18 mouse cellular contexts compared by ENCODE assay signal in the genomic region with DNA sequence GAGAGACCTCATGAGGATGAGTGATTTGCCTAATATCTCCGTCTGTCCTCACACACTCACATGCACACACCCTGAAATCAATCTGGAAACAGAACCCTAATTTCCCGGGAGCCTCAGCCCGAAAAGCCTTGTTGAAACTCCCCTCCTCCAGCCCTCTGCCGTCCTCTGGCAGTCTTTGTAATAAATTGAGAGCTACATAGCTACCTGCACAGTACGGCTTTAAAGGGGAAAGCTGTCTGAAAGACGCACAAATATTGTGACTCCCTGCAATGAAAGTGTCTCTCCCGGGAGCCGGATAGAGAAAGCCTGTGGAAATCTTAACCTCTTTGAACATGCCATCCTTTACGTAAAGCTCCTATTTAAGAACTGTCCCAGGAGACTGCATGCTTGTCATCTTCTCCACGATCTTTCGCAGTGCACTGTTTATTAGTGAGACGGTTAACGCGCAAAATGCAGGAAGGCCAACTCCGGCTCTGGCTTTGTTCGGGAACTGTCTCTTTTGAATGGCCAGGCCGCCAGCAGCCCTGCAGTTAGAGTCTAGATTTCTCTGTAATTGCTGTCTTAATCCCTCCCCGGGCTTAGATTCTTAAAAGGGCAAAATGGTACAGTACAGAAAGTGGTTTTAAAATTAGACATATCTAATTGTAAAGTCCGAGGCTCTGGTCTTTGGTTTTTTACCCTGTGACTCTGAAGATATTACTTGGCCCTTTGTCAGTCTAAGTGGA. TPM values are rescaled to one million over a fixed set of nuclear protein-coding genes. Genes with fewer than 3 reads are reported as not detected.
A peak's percentile ranks its signal among the peaks of the same experiment; 100 is the strongest.
DNase-seq lines count a peak whose midpoint lies in the region; ATAC-seq and TF ChIP-seq lines count a peak whose summit lies in the region.
"Had no signal": no experiment of that assay in that cellular context is flagged by ENCODE, and none has a peak within 500 bp of the region (broad histone marks: within the 10 kb centered on the region; RNA-seq: fewer than 3 reads in every experiment).

No protein-coding gene starts in this region.

- no peaks in the 10 kb centered on the region for H3K27me3 ChIP-seq in limb, embryonic 12.5 days
- H3K27me3 ChIP-seq in limb, embryonic 10.5 days (ENCODE audit: low read depth, poor library complexity, severe bottlenecking) = no peaks in the 10 kb centered on the region
- no peaks in the 10 kb centered on the region for H3K27me3 ChIP-seq in forebrain, embryonic 11.5 days (ENCODE audit: control insufficient read depth, insufficient read depth, low read length)
- H3K27me3 ChIP-seq in hindbrain, embryonic 13.5 days = no peaks in the 10 kb centered on the region
- no peaks in the 10 kb centered on the region for H3K27me3 ChIP-seq in midbrain, postnatal 0 days (ENCODE audit: insufficient read depth, low read length)
- H3K27me3 ChIP-seq: kidney, embryonic 15.5 days; limb, embryonic 13.5 days; liver, embryonic 15.5 days had no signal

- no peak overlapping the region for H3K4me2 ChIP-seq in limb, embryonic 12.5 days
- no peak overlapping the region for H3K4me2 ChIP-seq in forebrain, embryonic 11.5 days (ENCODE audit: low read depth, low read length, severe bottlenecking)
- no peak overlapping the region for H3K4me2 ChIP-seq in hindbrain, embryonic 13.5 days
- H3K4me2 ChIP-seq in midbrain, postnatal 0 days (ENCODE audit: low read depth, low read length, poor library complexity, severe bottlenecking) = peak overlapping the region; percentile 20; the same call in 1 of the 2 replicates
- H3K4me2 ChIP-seq: kidney, embryonic 15.5 days; limb, embryonic 13.5 days; liver, embryonic 15.5 days had no signal

- no peak overlapping the region for H3K9ac ChIP-seq in limb, embryonic 12.5 days (replicated peaks)
- H3K9ac ChIP-seq in forebrain, embryonic 11.5 days (ENCODE audit: low read length) = peak overlapping the region; percentile 20; the same call in 1 of the 2 replicates
- H3K9ac ChIP-seq in hindbrain, embryonic 13.5 days = peak overlapping the region; percentile 24; the same call in 1 of the 2 replicates
- no peak overlapping the region for H3K9ac ChIP-seq in midbrain, postnatal 0 days (replicated peaks; ENCODE audit: low read length, poor library complexity, severe bottlenecking)
- H3K9ac ChIP-seq: kidney, embryonic 15.5 days; limb, embryonic 13.5 days; liver, embryonic 15.5 days had no signal

- H3K36me3 ChIP-seq in limb, embryonic 12.5 days = no peaks in the 10 kb centered on the region
- H3K36me3 ChIP-seq in limb, embryonic 10.5 days = no peaks in the 10 kb centered on the region
- H3K36me3 ChIP-seq in forebrain, embryonic 11.5 days (ENCODE audit: control insufficient read depth, insufficient read depth, low read length) = no peaks in the 10 kb centered on the region
- H3K36me3 ChIP-seq in hindbrain, embryonic 13.5 days = no peaks in the 10 kb centered on the region
- H3K36me3 ChIP-seq in midbrain, postnatal 0 days (ENCODE audit: insufficient read depth, low read length) = no peaks in the 10 kb centered on the region
- H3K36me3 ChIP-seq: kidney, embryonic 15.5 days; limb, embryonic 13.5 days; liver, embryonic 15.5 days had no signal

- no peaks in the 10 kb centered on the region for H3K9me3 ChIP-seq in limb, embryonic 12.5 days
- H3K9me3 ChIP-seq in limb, embryonic 10.5 days (replicated peaks) = no peaks in the 10 kb centered on the region
- no peaks in the 10 kb centered on the region for H3K9me3 ChIP-seq in forebrain, embryonic 11.5 days (ENCODE audit: control insufficient read depth, low read length)
- no peaks in the 10 kb centered on the region for H3K9me3 ChIP-seq in hindbrain, embryonic 13.5 days
- no peaks in the 10 kb centered on the region for H3K9me3 ChIP-seq in midbrain, postnatal 0 days (ENCODE audit: low read length)
- H3K9me3 ChIP-seq: kidney, embryonic 15.5 days; limb, embryonic 13.5 days; liver, embryonic 15.5 days had no signal

- ATAC-seq in limb, embryonic 12.5 days (ENCODE audit: insufficient number of reproducible peaks, insufficient read depth, low FRiP score, low TSS enrichment, low read depth) = no peak
- no peak for ATAC-seq in forebrain, embryonic 11.5 days (replicated peaks; ENCODE audit: low FRiP score)
- ATAC-seq in hindbrain, embryonic 13.5 days (ENCODE audit: low FRiP score) = no peak
- no peak for ATAC-seq in midbrain, postnatal 0 days (ENCODE audit: low FRiP score)

- no peak for DNase-seq in limb, embryonic 10.5 days (ENCODE audit: low spot score)
- DNase-seq in forebrain, embryonic 11.5 days (ENCODE audit: low spot score) = no peak
- peak; percentile 24 for DNase-seq in midbrain, postnatal 0 days (ENCODE audit: low spot score)
- DNase-seq in kidney, adult 9 months = no peak
- no peak for DNase-seq in right cerebral cortex, adult 2 months (ENCODE audit: low spot score in 2 of 2)
- DNase-seq in frontal cortex, postnatal 14 days (ENCODE audit: low spot score in 2 of 2) = no peak
- DNase-seq: cerebellum, adult 11 months; cerebellum, postnatal 36 days; lung, postnatal 4 days; right cerebral cortex, postnatal 14 days had no signal

- 0 out of 2 replicates have a peak overlapping the region, but pooled peaks have one; percentile 23 for H3K27ac ChIP-seq in limb, embryonic 12.5 days
- no peak overlapping the region for H3K27ac ChIP-seq in limb, embryonic 10.5 days
- no peak overlapping the region for H3K27ac ChIP-seq in forebrain, embryonic 11.5 days (ENCODE audit: low read depth, low read length)
- H3K27ac ChIP-seq in hindbrain, embryonic 13.5 days = peak overlapping the region; percentile 67
- H3K27ac ChIP-seq in midbrain, postnatal 0 days (ENCODE audit: low read depth, low read length) = no peak overlapping the region
- H3K27ac ChIP-seq: kidney, embryonic 15.5 days; layer of hippocampus, adult 2 months; left cerebral cortex, adult 2 months; limb, embryonic 13.5 days; liver, embryonic 15.5 days had no signal

- peaks cover 21% of the 10 kb centered on the region for H3K4me1 ChIP-seq in limb, embryonic 12.5 days (replicated peaks)
- peaks cover 17% of the 10 kb centered on the region for H3K4me1 ChIP-seq in limb, embryonic 10.5 days
- peaks cover 3% of the 10 kb centered on the region; the same call in 1 of the 2 replicates for H3K4me1 ChIP-seq in forebrain, embryonic 11.5 days (replicated peaks; ENCODE audit: control insufficient read depth, insufficient read depth, low read length)
- peaks cover 15% of the 10 kb centered on the region for H3K4me1 ChIP-seq in hindbrain, embryonic 13.5 days (replicated peaks)
- H3K4me1 ChIP-seq in midbrain, postnatal 0 days (ENCODE audit: insufficient read depth, low read length) = 0 out of 2 replicates have a peak, but pooled peaks cover 3% of the 10 kb centered on the region
- H3K4me1 ChIP-seq: kidney, embryonic 15.5 days; liver, embryonic 15.5 days had no signal

- WGBS in limb, embryonic 12.5 days = 55% methylated on average over 19 of the region's 19 CpGs
- 82% methylated on average over 19 of the region's 19 CpGs for WGBS in limb, embryonic 10.5 days
- WGBS in forebrain, embryonic 11.5 days = 72% methylated on average over 19 of the region's 19 CpGs
- 45% methylated on average over 19 of the region's 19 CpGs for WGBS in hindbrain, embryonic 13.5 days
- WGBS in midbrain, postnatal 0 days = 23% methylated on average over 19 of the region's 19 CpGs

- TF ChIP-seq CTCF in midbrain, postnatal 0 days (IDR thresholded peaks at IDR 0.05) = no peak

- no peak overlapping the region for H3K4me3 ChIP-seq in limb, embryonic 12.5 days (replicated peaks)
- no peak overlapping the region for H3K4me3 ChIP-seq in limb, embryonic 10.5 days
- H3K4me3 ChIP-seq in forebrain, embryonic 11.5 days (ENCODE audit: low read depth, low read length) = no peak overlapping the region
- H3K4me3 ChIP-seq in hindbrain, embryonic 13.5 days = no peak overlapping the region
- no peak overlapping the region for H3K4me3 ChIP-seq in midbrain, postnatal 0 days (ENCODE audit: low read depth, low read length)
- H3K4me3 ChIP-seq: kidney, embryonic 15.5 days; layer of hippocampus, adult 2 months; left cerebral cortex, adult 2 months; limb, embryonic 13.5 days; liver, embryonic 15.5 days had no signal

RNA-seq across cellular contexts. Expression of a gene that starts 39.1 kb away (rescaled TPM):
- 4.7 and 5.4 TPM in 2 replicates for polyA plus RNA-seq in limb, embryonic 12.5 days (2016; fragmentation: Nextera tagmentation; extraction: Ambion mirVana)
- 1.8 and 2.4 TPM in 2 replicates for polyA plus RNA-seq in limb, embryonic 10.5 days (2016; fragmentation: Nextera tagmentation; extraction: Ambion mirVana)
- polyA plus RNA-seq in forebrain, embryonic 11.5 days (2014; fragmentation: Nextera tagmentation; extraction: Ambion mirVana) = 1.8 and 2.2 TPM in 2 replicates
- polyA plus RNA-seq in hindbrain, embryonic 13.5 days (2015; fragmentation: Nextera tagmentation; extraction: Ambion mirVana) = 1.2 and 1.6 TPM in 2 replicates
- total RNA-seq in midbrain, postnatal 0 days (2014; rRNA removed) = 0.71 and 1.2 TPM in 2 replicates
- polyA plus RNA-seq in midbrain, postnatal 0 days (2015; fragmentation: Nextera tagmentation; extraction: Ambion mirVana) = 0.59 and 0.72 TPM in 2 replicates
- total RNA-seq: layer of hippocampus, adult 2 months had no signal

RNA-seq across cellular contexts. Expression of a gene that starts 41.4 kb away (rescaled TPM):
- 0.33 and 0.46 TPM in 2 replicates for polyA plus RNA-seq in limb, embryonic 12.5 days (2016; fragmentation: Nextera tagmentation; extraction: Ambion mirVana)
- 0.18 and 0.19 TPM in 2 replicates for polyA plus RNA-seq in limb, embryonic 10.5 days (2016; fragmentation: Nextera tagmentation; extraction: Ambion mirVana)
- 0.12 and 0.20 TPM in 2 replicates for polyA plus RNA-seq in forebrain, embryonic 11.5 days (2014; fragmentation: Nextera tagmentation; extraction: Ambion mirVana)
- polyA plus RNA-seq in hindbrain, embryonic 13.5 days (2015; fragmentation: Nextera tagmentation; extraction: Ambion mirVana) = 0.14 TPM in 1 of 2 replicates, not detected in the other
- 0.14 TPM in 1 of 2 replicates, not detected in the other for total RNA-seq in midbrain, postnatal 0 days (2014; rRNA removed)
- 0.17 TPM in 1 of 2 replicates, not detected in the other for polyA plus RNA-seq in midbrain, postnatal 0 days (2015; fragmentation: Nextera tagmentation; extraction: Ambion mirVana)
- total RNA-seq: layer of hippocampus, adult 2 months; left cerebral cortex, adult 2 months had no signal
- polyA plus RNA-seq: frontal cortex, adult 2 months had no signal

Comparison
In these comparisons a context has a peak if more than half of its experiments do, and no peak if none do; other contexts are left out.
1. H3K27ac ChIP-seq: peak in limb, embryonic 12.5 days (single experiment) and hindbrain, embryonic 13.5 days (single experiment); none in limb, embryonic 10.5 days (single experiment), forebrain, embryonic 11.5 days (single experiment) and midbrain, postnatal 0 days (single experiment).
2. H3K9ac ChIP-seq: peak in forebrain, embryonic 11.5 days (single experiment) and hindbrain, embryonic 13.5 days (single experiment); none in limb, embryonic 12.5 days (single experiment) and midbrain, postnatal 0 days (single experiment).